Mouse (Mus musculus): Measurements from ENCODE around the gene Dynlrb2. TPM values are rescaled to one million over a fixed set of nuclear protein-coding genes. Genes with fewer than 3 reads are reported as not detected.

Dynlrb2 gene
- total RNA-seq, 2 experiments from 2014 or later = not detected

DNA sequence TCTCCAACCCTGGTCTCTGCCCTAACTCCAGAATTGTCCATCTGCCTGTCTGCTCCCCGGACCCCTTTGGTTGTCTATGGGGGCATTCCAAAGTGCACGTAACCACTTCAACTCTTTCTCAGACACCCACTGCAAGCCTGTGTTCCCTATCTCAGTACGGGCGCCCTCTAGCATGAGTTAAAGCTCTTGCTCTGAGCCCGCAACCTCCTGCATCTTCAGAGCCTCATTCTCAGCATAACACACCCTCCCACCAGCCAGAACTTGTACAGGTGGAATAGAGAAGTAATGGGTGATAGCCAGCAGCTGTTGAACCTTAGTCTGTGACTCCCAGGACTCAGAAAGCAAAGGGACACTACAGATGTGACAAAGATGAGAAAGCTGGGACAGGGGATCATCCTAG is 32.0 kb downstream of the Dynlrb2 start:
- ATAC-seq (replicated peaks; ENCODE audit: low FRiP score, poor library complexity, severe bottlenecking) = no peak

DNA sequence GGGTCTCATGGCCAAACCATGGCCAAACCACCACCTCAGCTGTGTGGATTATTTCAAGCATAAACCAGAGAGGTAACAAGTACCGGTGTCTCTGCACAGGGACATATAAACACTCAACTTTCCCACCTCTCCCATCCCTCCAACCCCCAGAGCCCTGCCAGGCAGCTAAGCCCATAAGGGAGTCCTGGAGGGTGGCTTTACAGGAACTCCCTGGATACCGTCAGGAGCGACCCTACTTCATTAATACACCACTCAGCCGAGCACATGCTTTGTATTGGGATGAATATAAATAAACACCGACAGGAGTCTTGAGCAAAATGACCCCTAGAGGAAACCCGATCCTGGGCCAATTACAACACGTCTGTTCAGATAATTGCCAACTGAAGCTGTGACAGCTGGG is 34.0 kb downstream of the Dynlrb2 start:
- no peak for ATAC-seq (replicated peaks; ENCODE audit: low FRiP score, poor library complexity, severe bottlenecking)

DNA sequence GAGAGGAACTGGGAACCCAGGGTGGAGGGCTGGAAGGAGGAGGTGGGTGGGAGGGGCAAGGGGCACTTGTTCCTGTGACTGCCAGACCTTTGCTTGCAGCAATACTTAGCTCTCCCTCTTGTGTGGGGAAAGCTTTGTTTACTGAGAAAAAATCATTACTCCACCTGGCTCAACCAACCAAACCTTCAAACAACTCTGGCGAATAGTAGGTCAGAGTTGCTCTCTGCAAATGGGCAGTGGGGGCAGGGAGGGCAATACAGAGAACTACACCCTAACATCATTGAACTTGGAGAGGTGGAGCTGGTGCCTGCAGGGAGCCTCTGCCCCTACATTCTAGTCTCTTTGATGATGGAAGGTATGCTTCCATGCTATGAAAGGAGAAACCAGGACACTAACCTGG is 35.4 kb downstream of the Dynlrb2 start:
- ATAC-seq (replicated peaks; ENCODE audit: low FRiP score, poor library complexity, severe bottlenecking) = no peak

DNA sequence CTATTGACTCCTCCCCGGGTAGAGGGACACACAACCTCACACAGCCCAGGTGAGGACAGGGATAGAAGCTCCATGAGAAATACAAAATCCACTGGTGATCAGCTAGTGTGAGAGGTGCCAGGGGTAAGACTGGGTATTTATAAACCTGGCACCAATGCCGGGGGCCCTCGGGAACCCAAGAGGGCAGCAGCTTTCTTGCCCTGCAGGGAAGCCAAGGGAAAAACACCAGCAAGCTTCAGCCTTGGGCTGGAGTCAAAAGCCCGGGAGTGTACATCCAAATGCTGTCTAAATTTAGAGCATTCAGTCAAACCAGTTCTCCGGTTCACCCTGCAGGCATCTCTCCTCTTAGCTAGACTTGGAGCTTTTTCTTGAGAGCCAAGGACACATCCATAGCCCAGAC is 38.1 kb downstream of the Dynlrb2 start:
- ATAC-seq (replicated peaks; ENCODE audit: low FRiP score, poor library complexity, severe bottlenecking) = no peak

- no peak for ATAC-seq (replicated peaks; ENCODE audit: low FRiP score, poor library complexity, severe bottlenecking)
Observed at GRCm38 (mm10) chr8:116543366-116543765, 38.6 kb downstream of the Dynlrb2 start.

- no peak for ATAC-seq (replicated peaks; ENCODE audit: low FRiP score, poor library complexity, severe bottlenecking)
Observed at GRCm38 (mm10) chr8:116552255-116552654, 47.5 kb downstream of the Dynlrb2 start.

- no peak for ATAC-seq (replicated peaks; ENCODE audit: low FRiP score, poor library complexity, severe bottlenecking)
Observed at GRCm38 (mm10) chr8:116552778-116553177, 48.0 kb downstream of the Dynlrb2 start.

Other genes with a start within 250 kb of the Dynlrb2 start
- 1.9 and 2.1 TPM in 2 replicates for gene Cdyl2, start 228.0 kb downstream of the Dynlrb2 start, total RNA-seq (2015; ENCODE audit: low replicate concordance)
- gene Cdyl2, start 228.0 kb downstream of the Dynlrb2 start, total RNA-seq (2017; ENCODE audit: low replicate concordance) = 2.5 and 3.6 TPM in 2 replicates

All from erythroblast, adult 5-6 weeks (primary cell).